In the genomic region with DNA sequence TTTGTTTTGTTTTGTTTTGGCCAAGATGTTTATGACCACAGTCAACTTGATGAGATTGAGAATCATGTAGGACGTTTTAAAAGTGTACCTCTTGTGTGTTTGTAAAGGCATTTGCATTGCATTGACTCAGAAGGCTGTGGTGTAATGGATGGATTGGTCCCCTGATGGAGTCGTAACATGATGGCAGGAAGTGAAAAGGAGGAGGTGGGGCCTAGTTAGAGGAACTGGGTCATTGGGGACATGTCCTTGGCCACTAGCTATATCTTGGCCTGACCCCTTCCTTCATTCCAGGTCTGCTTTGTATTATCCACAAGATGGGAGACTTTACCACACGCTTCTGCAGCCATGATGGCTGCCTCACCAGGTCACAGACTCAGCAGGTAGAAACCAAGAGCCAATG, we compare ENCODE assay signal across 13 mouse cellular contexts.
"Had no signal": no experiment of that assay in that cellular context is flagged by ENCODE, and none has a peak within 500 bp of the region (broad histone marks: within the 10 kb centered on the region; RNA-seq: fewer than 3 reads in every experiment).

No protein-coding gene starts in this region.

- H3K4me1 ChIP-seq: neural tube, embryonic 12.5 days had no signal

- H3K27me3 ChIP-seq: midbrain, embryonic 13.5 days; midbrain, embryonic 15.5 days; neural tube, embryonic 12.5 days; stomach, embryonic 15.5 days had no signal

- H3K9ac ChIP-seq: lung, embryonic 14.5 days; midbrain, embryonic 13.5 days; midbrain, embryonic 15.5 days; neural tube, embryonic 12.5 days; stomach, embryonic 15.5 days had no signal

- H3K4me3 ChIP-seq: megakaryocyte, embryonic 14.5 days; midbrain, embryonic 13.5 days; midbrain, embryonic 15.5 days; neural tube, embryonic 12.5 days; stomach, embryonic 15.5 days had no signal

- H3K9me3 ChIP-seq: midbrain, embryonic 13.5 days; midbrain, embryonic 15.5 days; neural tube, embryonic 12.5 days; stomach, embryonic 15.5 days had no signal

- H3K36me3 ChIP-seq: midbrain, embryonic 13.5 days; midbrain, embryonic 15.5 days; neural tube, embryonic 12.5 days; stomach, embryonic 15.5 days had no signal

- H3K27ac ChIP-seq: midbrain, embryonic 13.5 days; midbrain, embryonic 15.5 days; neural tube, embryonic 12.5 days; stomach, embryonic 15.5 days; stomach, postnatal 0 days had no signal

- DNase-seq: lung, adult 18-20 months; lung, embryonic 14.5 days; lung, postnatal 10 days; lung, postnatal 4 days; right cerebral cortex, postnatal 14 days; thymus, adult 2 months; thymus, postnatal 25 days had no signal
